Mouse (Mus musculus) adrenal gland, postnatal 36 days (tissue): ENCODE measurements around the gene Crtc3. TPM values are rescaled to one million over a fixed set of nuclear protein-coding genes. Genes with fewer than 3 reads are reported as not detected.

ENCODE experiments used
- DNase-seq, 2 experiments: peaks; one replicate each; pipeline ENCODE4 v3.0.0; 2021; ENCODE audit warnings: mixed read lengths in 1 of 2
- total RNA-seq, 2 experiments: library from RNA; stranded (reverse); gene quantifications; 2 replicates each; pipeline ENCODE4 v1.2.3; 2021

Crtc3 gene
- total RNA-seq, 2 experiments from 2014 or later = 25.0 to 31.2 TPM

DNA sequence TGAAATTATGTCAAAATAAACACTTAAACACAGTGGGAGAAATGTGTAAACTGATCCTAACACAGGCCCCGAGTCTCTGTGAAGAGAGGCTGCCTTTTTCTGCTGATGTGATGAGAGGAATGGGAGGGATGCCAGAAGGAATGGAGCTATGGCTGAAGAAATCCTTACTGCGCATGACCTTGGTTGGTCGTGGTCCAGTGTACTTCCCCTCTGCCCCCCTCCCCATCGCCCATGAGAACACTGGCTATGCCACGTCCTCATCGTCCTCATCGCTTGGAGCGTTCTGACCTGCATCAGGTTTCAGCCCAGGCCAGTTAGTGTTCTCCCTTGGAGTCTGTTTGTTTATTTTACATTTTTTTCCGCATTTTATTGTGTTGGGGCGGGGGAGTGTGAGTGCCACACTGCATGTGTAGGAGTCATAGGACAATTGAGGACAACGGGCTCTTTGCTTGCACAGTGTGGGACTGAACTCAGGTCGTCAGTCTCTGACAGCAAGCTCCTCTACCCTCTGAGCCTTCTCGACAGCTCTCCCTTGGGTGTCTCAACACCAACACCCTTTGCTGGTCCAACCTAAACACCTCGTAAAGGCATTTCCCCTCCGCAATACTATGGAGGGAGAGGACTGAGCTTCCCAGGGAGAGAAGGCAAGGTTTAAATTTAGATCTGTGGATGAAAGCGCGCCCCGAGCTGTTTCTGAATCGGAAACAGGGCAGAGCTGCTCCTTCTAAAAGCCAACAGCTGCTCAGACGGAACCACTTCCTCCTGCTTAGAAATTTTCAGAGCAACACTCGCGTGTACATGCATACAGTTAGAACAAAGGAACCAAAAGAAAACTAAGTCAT lies 134.3 kb downstream of the Crtc3 start:
- no peak for DNase-seq

DNA sequence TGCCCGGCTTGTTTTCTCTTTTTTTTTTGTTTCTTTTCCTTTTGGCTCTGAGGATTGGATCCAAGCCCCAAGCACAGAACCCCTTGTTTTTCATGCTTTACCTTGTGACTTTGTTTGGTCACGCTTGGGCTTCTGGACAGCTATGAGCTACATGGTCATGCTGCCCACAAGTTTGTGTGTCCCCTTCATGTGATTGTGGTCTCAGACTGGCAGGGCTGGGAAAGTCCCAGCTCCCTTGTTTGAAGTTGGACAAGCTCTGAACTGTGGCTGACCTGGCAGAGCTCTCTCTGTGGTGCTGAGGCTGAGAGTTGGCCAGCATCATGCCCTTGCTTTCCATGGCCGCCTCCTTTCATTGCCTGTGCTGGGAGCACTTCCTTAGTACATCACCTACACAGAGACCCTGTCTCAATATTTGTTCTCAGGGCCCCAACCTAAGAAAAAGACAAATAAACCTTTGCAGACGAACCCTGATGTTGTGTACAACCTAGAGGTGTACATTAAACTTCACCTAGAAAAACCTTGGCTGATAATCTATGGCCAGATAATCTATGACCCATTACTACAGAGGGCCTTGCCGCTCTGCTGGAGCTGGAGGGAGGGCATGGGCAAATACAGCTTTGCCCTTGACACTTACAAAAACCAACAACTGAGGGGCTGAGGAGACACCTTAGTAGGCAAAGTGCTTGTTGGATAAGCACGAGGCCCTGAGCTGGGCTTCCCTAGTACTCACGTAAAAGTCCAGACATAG lies 140.0 kb downstream of the Crtc3 start:
- DNase-seq = no peak

DNA sequence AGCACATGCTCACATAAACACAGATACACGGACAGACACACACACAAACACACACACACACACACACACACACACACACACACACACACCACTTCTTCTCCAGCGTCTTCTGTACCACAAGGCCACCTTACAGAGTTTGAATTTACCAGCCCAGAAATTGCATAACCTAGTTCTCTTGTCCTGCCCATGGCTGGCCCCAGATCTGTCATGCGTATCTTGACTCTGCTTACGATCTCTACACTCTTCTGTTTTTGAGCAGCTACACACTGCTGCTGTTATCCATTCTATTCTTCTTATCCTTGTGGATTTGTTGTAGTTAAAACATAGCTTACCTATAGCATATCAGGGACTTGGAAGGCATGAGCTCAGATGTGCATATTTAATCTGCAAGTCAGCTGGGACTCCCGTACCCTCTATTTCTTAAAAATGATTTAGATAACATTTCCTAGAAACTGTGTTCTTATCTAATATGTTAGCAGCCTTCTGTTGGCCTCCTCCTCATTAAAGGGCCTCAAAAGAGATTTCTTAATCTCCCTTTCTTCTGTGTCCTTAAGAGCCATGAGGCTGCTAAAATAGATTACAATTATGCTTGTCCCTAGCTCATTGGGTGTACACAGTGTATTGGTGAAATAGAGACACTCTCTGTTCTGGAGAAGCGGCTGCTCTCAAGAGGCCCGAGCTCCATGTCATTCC lies 146.4 kb downstream of the Crtc3 start:
- no peak for DNase-seq

DNA sequence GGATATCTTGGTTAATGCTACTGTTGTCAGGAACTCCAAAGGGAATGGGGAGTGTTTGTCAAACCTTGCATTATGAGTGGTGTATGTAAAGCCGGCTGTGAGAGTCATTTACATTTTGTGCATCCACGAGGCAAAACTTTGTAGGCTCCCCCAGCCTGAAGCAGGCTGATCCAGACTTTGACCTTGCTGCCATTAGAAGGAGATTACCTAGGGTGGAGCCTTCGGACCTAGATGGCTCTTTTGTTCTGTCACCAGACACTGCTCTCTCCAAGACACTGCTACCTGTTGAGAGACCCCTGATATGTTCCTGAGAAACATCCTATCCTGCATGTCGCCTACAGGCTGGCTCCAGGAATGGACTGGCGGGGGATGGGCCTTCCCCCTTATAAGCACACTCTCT lies 149.1 kb downstream of the Crtc3 start:
- no peak for DNase-seq

Other genes with a start within 250 kb of the Crtc3 start
- 1 to 10 TPM; 3.4 to 3.9 TPM for gene Blm, start 153.8 kb downstream of the Crtc3 start, total RNA-seq
- 100 to 1,000 TPM in 1 of 2 experiments, 10 to 100 TPM in 1; 95.5 to 114 TPM for gene Iqgap1, start 137.1 kb upstream of the Crtc3 start, total RNA-seq
- 1 to 10 TPM; 4.7 to 6.2 TPM for gene Zscan2, start 172.0 kb upstream of the Crtc3 start, total RNA-seq
- gene Wdr73, start 212.4 kb upstream of the Crtc3 start, total RNA-seq = 10 to 100 TPM; 16.1 to 17.2 TPM
- gene Nmb, start 216.2 kb upstream of the Crtc3 start, total RNA-seq = 1 to 10 TPM; 2.6 to 3.3 TPM